Mouse (Mus musculus) bone marrow, adult 2 months (tissue): ENCODE results near the gene Crebl2.

ENCODE experiments used
- CTCF ChIP-seq: fragments of 200-500 bp; IDR thresholded peaks from 2 replicates; pipeline ENCODE4 v1.5.1; 2011; ENCODE audit warnings: low read length, control low read depth; ENCODE audit not compliant: control insufficient read depth, insufficient read depth
- POLR2A ChIP-seq: fragments of 200-500 bp; IDR thresholded peaks from 2 replicates; pipeline ENCODE4 v1.6.1; 2011; ENCODE audit warnings: low read depth, mild to moderate bottlenecking, control low read depth, low read length, borderline replicate concordance; ENCODE audit not compliant: control insufficient read depth

GRCm38 (mm10) chr6:134830776-134831175 lies 822 bp downstream of the Crebl2 start:
- no peak for TF ChIP-seq POLR2A
- TF ChIP-seq CTCF = no peak
